Mouse (Mus musculus) ZHBTc4 (cell line): ENCODE measurements around the gene Rdh16.
"Not testable (repeated sequence)": the region's sequence is repeated elsewhere in the genome, so short reads cannot be mapped to it uniquely, and the experiment has no call there.

Experiments used
- DNase-seq: peaks from one replicate; pipeline ENCODE4 v3.0.0-alpha.2; 2011; ENCODE audit warnings: low read depth, low spot score

The Rdh16 gene

DNA sequence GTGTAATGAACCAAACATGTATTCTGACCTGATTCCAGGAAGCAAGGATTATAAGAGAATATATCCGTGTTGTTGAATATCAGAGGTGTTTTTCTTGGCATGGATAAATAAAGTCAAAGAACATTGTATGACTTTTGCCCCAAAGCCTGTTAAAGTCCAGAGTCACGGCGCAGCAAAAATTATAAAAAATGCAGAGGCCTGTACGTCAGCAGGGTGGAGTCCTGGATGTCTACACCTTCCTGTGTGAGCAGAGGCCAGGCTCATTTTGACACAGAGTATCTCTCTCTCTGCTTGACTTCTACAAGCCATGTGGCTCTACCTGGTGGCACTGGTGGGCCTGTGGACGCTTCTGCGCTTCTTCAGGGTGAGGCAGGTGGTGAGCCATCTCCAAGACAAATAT is at the start of gene Rdh16:
Gene Rdh16, plus strand, starts transcription at position 262 of the 400 bp plus-strand sequence.
- DNase-seq, result no peak

DNA sequence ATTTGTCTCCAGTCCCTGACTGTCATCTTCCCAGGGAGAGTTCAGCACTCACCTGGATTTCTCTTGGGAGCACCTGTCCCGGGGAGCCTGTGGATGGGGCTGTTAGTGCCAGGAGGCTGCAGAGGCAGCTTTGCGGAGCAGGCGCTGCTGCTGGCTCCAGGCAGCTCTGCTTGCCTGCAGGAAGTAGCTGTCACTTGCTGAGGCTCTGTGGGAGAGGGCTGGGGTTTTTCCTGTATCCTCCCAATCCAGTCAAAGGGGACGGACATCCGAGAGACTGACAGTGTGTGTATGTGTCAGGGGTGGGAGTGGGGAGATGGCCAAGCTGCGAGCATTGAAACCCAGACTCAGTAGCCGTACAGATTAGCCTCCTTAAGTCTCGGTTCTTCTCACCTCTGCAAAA is 49.4 kb upstream of the Rdh16 start, which contains the start of gene Gpr182:
Gene Gpr182, minus strand, starts transcription at position 185 of the 400 bp plus-strand sequence.
- DNase-seq, result peak; percentile 35

DNA sequence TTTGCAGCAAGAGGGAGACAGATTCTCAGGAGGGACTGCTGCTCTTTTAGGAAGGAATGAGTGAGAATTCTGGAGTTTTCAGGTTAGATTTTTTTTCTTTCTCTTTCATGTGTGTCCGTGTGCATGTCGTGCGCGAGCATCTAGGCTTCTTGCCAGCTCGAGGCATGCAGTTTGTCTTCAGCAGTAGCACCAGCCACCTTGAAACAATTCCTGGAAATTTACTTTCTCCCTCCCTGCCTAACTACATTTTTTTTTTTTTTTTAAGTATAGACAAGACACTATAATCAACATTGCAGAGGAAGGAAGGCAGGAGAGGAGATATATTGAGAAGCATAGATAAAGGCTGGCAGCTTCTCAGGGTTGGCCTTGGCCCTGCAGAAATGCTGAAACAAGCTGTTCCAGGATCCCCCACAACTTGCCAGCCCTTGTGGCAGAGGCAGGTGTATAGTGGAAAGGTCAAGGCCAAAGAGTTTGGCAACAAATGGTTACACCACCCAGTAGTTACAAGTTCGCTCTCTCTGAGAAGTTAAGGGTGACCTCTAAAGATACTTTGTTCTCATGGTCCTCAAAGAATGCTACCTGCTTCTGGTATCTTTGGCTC is 46.3 kb upstream of the Rdh16 start:
- no peak for DNase-seq

DNA sequence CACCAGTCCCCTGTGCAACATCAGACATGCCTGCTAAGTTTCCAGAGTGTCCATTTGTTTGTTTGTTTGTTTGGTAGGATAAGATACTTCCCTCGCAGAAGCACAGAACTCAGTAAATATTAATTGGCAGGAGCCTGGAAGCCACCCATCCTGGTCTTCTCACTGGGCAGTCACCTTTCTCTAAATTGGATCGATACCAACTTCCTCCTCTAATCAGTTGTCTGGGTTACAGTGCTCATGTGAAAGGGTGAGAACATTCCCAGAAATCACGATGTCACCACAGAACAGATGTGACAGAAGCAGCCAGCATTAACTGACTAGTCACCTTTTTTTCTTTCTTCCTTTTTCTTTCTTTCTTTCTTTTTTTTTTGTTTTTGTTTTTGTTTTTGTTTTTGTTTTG is 45.7 kb upstream of the Rdh16 start:
- no peak for DNase-seq

DNA sequence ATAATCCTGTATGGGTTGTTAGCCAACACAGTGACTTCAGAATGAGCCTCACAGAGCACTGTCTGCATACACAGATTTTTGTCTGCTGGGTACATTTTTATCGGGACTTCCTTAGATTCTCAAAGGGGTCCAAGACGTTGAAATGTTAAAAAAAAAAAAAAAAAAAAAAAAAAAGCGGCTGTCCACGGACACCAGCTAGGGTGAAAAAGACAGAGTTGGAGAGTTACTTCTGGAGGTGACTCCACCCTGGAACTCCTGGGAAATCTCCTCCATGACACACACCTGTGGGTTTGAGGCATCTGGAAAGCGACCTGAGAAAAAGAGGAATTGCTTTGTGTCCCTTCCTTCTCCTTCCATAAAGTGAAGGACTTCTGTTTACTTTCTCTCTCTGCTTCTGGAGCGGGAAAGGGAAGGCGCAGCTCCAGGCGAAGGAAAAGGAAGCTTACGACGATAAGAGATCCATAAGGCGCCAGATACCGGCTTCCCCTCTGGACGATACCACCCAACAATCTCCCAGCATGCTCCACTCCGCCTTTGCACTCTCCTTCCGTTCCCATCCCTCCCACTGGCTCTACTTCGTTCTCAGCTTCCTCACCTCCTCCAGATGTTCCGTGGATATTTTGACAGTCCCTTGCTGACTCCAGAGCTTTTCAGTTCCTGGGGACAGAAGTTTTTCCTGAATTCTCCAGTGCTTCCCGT is 45.0 kb upstream of the Rdh16 start:
- DNase-seq, result peak; percentile 12

DNA sequence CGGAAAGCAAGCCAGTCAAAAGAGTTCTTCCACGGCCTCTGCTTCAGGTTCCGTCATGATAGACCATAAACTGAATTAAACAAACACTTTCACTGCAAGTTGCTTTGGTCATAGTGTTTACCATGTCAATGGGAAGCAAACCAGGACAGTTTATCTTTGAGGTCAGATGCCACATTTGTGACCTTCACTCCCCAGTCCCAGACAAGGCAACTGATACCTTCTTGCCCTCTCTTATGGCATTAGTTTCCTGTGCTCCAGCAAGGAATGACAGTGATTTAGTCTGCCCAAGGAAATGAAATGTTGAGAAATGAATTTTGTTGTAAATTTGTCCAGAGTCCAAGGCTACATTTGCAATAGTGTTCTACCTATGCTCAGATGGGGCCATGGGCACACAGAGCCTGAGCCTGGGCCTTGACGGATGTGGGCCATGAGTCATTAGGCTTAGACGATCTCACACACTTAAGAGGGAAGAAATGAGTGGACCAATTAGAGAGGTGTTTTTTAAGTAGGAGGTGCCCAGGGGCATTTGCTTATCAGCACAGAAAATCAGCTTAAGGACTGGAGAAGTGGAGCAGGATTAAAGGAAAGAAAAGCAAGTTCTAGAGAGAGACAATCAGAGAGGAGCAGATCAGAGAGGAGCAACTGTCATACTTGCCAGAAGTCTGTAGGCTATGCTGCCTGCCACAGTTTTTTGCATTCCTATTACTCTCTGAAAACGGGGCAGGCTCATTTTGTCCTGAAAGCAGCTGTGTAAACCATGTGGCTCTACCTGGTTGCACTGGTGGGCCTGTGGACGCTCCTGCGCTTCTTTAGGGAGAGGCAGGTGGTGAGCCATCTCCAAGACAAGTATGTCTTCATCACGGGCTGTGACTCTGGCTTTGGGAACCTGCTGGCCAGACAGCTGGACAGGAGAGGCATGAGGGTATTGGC is 41.5 kb upstream of the Rdh16 start, which contains the start of the genes Rdh1 and Rdh16f1:
Gene Rdh1, plus strand, starts transcription at position 541 of the 930 bp plus-strand sequence.
Gene Rdh16f1, plus strand, starts transcription at position 607 of the 930 bp plus-strand sequence.
- DNase-seq, result no peak

DNA sequence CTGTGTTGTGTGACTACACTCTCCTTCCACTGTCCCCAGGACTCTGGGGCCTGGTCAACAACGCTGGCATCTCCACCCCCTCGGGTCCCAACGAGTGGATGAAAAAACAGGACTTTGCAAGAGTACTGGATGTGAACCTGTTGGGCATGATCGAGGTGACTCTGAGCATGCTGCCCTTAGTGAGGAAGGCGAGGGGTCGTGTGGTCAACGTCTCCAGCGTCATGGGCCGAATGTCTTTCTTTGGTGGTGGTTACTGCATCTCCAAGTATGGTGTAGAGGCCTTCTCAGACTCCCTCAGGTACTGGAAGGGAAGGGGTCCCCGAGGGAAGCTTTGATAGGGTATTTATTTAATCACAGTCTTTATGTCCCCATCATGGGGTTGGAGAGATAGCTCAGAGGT is 38.0 kb upstream of the Rdh16 start:
- not testable (repeated sequence) for DNase-seq

DNA sequence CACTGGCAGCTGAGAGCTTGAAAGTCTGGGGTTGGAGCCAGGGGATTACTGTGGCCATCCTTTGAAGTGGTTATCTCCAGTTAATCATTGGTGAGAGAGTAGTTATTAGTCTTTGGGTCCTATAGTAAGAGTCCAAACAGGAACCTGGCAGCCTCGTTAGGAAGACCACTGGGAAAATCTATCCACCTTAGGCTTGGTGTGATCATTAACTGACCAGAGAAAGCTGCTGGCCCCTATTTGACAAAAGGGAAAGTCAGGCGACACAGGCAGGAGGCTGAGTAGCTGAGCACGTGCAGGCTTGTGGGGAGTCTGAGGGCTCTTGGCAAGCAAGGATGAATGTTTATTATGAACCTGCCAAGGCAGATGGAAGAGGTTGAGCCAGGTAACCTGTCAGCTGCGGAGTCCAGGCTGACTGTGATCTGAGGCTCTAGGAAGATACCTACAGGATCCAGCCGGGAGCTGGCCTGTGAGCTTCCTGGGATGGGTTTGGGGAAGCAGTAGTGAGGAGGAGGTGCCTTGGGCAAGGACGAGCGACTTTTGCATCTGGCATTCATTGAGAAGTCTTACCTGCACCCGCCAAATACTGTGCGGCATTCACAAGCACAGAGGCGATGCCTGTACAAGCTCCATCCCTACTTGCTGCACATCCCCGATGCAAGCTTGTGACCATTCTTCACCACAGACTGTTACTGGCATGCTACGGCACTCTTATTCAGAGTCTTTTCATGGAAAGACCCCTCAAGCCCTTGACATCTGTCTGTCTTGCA is 36.9 kb upstream of the Rdh16 start:
- peak; percentile 12 for DNase-seq

DNA sequence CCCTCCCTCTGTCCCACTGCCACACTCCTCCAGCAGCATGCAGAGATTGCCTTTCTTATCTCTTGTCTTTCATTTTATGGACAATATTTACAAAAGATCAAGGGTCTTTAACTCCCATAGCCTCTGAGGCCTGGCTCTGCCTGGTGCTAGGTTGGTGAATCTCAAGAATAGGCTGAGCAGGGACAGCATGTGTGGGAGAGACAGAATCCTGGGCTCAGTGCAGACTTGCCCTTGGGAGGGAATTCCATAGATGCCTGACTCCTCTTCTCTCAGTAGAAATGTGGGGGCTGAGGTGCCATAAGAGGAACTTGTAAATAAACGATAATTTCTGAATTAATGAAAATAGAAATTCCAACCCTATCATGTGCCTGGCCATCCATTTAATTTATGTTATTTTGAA is 34.4 kb upstream of the Rdh16 start:
- DNase-seq, result no peak

DNA sequence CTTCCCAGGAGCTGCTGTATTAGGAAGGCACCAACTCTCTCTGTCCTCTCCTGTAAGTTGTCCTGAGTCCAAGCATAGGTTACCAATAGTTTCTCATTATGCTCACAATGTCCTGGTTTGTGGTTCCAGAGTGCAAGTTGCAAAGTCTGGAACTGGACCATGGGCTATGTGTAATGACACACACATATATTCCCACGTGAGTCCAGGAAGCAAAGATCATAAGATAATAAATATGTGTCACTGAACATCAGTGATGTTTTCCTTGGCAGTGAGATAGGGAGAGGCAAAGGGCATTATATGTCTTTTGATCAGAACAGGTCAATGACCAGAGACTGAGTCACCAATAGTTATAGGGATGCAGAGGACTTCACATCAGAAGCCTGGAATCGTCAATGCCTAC is 24.9 kb upstream of the Rdh16 start, which contains the start of gene Rdh9:
Gene Rdh9, plus strand, starts transcription at position 376 of the 400 bp plus-strand sequence.
- no peak for DNase-seq

DNA sequence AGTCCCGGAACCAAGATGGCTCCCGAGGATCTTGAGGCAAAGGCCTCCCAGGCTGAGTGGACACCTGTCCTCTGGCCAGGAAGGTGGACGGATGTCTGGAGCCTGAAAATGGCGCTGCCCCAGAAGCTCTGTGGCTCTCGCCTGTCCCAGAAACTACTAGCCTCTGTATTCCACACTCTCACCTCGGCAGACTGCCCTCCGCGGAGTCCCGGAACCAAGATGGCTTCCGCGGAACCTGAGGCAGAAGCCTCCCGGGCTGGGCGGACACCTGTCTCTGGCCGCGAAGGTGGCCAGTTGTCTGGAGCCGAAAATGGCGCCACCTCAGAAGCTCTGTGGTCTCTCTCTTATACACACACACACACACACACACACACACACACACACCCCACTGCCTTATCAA is 18.6 kb upstream of the Rdh16 start:
- DNase-seq, result not testable (repeated sequence)

DNA sequence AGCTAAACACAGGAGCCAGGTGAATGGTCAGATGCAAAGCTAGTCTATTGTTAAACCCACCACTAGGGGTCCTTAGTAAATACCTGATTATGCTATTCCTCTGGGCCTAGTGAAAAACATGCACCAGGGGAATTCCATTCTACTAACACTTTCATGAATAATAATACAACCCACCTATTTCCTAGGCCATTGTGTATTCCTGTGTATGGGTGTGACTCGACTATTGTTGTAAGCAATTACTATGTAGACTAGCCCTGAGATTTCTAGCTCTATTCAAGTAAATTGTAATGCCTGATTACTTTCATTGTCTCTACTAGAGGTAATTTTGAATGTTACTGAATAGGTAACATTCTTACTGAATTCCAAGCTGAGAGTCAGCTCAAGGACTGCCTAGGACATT is 15.5 kb upstream of the Rdh16 start:
- DNase-seq, result peak; percentile 58

DNA sequence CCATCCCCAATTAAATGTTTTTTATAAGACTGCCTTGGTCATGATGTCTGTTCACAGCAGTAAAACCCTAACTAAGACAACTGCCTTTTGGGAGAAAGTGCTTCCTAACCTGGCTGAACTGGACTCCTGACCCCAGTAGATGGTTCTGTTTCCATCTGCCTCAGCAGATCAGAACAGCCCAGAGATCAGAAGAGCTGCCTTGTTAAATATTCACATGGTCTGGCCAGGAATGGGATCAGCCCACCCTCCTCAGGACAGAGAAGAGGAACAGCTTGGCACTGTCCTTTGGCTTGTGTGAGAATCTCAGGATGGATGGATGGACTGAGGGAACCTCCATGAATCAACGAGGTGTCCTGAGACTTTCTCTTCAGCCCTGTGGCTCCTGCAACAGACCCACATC is 1.7 kb upstream of the Rdh16 start:
- DNase-seq, result no peak

DNA sequence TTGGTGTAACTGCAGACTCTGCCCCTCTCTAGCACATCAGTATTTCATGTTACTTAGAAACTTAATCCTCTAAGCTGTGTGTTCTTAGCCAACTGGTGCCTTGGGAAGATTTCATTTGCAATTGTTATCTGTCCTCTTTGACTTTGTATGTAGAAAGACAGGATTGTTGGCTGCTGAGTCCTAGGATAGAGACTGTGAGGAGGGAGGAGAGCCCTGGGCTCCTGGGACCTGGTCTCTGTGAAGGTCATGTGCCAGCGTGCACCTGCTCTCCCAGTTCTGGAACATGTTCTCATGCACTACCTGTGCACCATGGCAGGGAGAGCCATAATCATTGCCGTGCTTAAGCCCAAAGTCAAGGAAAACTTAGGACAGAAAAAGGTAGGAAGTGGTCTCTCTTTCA is 660 bp downstream of the Rdh16 start:
- DNase-seq, result no peak

DNA sequence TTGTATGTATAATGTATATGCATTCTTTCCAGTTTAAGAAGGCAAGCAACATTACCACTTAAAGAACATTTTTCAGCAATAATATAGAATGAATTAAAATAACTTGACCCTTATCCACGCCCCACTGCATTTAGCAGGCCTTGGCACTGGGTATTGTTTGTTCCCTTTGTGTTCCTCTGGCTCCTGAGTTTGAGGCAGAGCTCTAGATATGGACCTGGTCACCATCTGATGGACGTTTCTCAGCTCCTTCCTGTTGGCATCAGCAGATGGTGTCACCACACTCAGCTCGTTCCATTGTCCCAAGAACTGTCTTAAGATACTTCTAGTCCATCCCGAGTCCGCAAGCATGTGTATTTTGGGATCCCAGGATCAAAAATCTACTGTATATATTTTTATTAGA is 1.3 kb downstream of the Rdh16 start:
- DNase-seq, result no peak

DNA sequence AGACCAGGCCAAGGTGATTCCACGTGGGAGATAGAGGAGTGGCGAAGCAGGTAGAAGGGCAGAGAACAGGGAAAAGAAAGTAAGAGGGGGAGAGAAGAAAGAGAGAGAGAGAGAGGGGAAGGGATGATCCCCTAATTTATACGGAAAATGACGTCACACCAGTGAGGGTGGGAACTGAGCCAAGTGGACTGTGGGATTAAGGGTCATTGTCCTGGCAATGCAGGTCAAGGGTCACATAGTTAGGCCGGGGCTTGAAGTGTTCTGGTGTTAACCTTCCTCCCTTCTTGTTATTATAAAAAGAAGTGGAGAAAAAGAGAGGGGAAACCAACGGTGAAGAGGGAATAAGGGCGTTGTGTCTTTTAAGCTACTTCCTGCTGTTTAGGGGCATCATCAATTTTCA is 3.5 kb downstream of the Rdh16 start:
- no peak for DNase-seq

DNA sequence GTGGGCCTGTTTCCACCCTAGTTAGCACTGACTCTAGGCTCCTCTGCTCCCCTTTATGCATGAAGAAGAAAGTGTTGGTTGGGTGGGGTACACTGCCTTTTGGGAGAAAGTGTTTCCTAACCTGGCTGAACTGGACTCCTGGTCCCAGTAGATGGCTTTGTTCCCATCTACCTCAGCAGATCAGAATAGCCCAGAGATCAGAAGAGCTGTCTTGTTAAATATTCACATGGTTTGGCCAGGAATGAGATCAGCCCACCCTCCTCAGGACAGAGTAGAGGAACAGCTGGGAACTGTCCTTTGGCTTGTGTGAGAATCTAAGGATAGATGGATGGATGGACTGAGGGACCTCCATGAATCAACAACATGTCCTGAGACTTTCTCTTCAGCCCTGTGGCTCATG is 14.9 kb downstream of the Rdh16 start:
- no peak for DNase-seq

DNA sequence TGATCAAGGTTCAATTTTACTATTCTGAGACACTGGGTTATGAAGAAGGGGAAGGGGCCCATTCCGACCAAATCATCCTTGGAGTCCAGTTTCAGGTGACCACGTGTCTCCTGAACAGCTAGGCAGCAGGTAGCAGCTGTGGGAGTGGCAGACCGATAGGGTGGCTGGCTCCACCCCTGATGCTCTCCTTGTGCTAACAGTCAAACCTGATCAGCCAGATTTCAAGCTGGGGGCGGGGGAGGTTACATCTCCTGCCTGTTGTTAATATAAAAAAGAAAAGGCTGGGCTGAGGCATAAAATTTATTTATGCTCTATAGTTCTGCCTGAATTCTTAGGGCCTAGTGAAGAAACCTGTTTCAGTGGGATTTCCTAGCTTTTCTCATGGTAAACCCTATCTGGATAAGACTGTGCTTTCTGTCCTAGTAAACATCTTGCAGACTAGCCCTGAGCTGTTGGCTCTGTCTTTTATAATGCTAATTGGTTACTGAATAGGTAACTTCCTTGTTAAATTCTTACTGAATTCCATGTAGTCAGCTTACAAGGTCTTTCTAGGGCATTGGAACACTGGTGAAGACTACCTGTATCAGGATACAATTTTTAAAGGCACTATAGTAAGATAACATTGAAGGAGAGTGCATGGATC is 16.4 kb downstream of the Rdh16 start:
- peak; percentile 24 for DNase-seq

DNA sequence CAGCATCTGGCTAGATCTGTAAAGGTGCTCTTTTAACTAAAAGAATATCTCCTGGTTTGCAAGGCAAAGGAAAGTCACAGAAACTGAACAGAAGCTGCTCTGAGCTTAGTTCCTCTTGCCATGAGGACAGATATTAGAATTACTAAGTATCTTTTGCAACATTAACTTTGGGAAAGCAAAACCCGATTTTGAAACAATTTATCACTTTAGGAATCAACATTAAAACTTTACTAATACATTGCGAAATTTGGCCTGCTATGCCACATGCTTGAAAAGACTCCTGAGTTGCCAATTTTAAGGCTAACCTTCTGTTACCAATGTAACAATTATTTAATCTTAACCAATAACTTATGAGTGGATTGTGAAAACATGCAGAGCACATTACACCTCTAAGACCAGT is 20.9 kb downstream of the Rdh16 start:
- not testable (repeated sequence) for DNase-seq

DNA sequence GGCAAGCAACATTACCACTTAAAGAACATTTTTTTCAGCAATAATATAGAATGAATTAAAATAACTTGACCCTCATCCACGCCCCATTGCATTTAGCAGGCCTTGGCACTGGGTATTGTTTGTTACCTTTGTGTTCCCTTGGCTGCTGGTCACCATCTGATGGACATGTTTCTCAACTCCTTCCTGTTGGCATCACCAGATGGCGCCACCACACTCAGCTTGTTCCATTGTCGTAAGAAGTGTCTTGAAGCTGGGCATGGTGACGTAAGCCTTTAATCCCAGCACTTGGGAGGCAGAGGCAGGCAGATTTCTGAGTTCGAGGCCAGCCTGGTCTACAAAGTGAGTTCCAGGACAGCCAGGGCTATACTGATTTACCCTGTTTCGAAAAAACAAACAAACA is 24.4 kb downstream of the Rdh16 start:
- DNase-seq, result peak; percentile 67

DNA sequence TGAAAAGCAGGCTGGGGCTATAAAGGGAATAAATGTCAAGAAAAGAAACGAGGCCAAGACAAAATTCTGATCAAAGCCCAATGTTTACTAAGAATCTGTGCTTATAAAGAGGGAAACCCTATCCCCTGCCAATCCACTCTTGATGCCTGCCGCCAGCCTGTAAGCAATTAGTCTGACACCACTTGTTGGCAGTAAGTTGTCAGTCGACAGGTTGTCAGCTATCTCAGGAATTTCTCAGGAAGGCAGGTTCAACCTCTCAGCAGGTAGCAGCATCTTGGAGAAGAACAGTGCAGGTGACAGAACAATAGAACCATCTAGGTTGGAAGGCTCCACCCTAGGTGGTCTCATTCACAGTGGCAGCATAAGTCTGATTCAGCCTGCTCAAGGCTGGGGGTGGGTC is 28.2 kb downstream of the Rdh16 start:
- peak; percentile 34 for DNase-seq
